23 mouse cellular contexts compared by ENCODE assay signal in the genomic region with DNA sequence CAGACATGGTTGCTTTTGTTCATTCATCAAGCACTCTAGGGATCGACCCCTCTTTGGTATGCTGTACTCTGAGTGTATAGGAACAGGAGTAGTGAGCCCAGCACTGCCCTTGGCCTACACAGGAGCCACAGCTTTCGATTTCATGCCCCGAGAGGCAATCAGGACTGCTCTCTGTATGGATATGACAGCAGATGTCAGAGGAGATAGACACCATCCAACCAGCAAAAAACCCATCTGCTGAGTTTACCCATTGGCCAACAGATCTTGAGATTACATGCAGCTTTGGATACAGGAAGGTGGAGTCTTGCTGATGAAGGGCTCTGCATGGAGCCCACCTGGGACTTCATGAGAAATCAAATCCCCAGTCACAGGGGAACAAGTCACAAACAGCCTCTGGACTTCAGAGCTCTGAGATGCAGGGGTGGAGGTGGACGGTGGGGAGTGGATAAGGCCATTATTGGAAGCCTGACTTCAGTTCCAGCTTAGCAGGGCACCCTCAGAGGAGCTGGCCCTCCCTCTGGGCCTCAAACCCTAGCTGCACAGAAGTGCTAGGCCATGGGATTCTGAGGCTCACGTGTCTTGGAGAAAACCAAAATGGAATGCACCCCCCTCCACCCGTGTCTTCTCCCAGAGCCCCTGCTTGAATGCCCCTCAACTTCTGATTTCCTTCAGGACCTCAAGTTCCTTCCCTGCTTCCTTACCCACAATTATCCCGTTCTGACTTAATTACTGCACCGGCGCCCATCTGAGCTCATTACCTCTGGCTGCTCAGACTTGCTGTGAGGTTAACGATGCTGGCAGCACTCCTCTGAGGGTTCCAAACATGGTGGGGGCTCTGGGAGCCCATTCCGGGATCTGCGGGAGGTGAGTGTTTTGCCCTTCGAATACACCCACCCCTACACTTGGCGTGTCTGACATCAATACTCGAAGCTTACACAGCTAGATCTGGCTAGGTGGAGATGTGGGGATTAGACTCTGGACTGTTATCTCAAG. TPM values are rescaled to one million over a fixed set of nuclear protein-coding genes. Genes with fewer than 3 reads are reported as not detected.
A peak's percentile ranks its signal among the peaks of the same experiment; 100 is the strongest.
DNase-seq lines count a peak whose midpoint lies in the region; ATAC-seq and TF ChIP-seq lines count a peak whose summit lies in the region.
"Had no signal": no experiment of that assay in that cellular context is flagged by ENCODE, and none has a peak within 500 bp of the region (broad histone marks: within the 10 kb centered on the region; RNA-seq: fewer than 3 reads in every experiment).

No protein-coding gene starts in this region.

- intact Hi-C loops in left cerebral cortex, postnatal 4 days (cut with DNase I): no loop called here

- no peak for TF ChIP-seq POLR2A in kidney, adult 2 months (IDR thresholded peaks at IDR 0.05; ENCODE audit: low read depth, low read length)

- no peak overlapping the region for H3K27ac ChIP-seq in neural tube, embryonic 14.5 days (ENCODE audit: low read depth, low read length)
- H3K27ac ChIP-seq in kidney, adult 2 months (ENCODE audit: insufficient read depth, low read depth, low read length): no peak overlapping the region
- H3K27ac ChIP-seq: macrophage; neural tube, embryonic 12.5 days; stomach, postnatal 0 days had no signal

- DNase-seq in left cerebral cortex, postnatal 4 days: peak; percentile 79
- no peak for DNase-seq in left cerebral cortex, adult 11 months (ENCODE audit: low spot score)
- DNase-seq in cerebellum, adult 18-20 months: peak; percentile 56 to 65
- DNase-seq in cerebellum, postnatal 25 days: peak; percentile 54 to 56
- no peak for DNase-seq in kidney, adult 2 months
- no peak for DNase-seq in spleen, postnatal 4 days (ENCODE audit: low spot score in 2 of 2)
- DNase-seq: adrenal gland, adult 2 months; heart, postnatal 14 days; kidney, postnatal 25 days; lung, embryonic 14.5 days; thymus, postnatal 36 days had no signal

- no peak for TF ChIP-seq CTCF in kidney, adult 2 months (conservative IDR thresholded peaks at IDR 0.05; ENCODE audit: insufficient read depth, insufficient read length, low read depth, low read length)

- no peak overlapping the region for H3K9ac ChIP-seq in neural tube, embryonic 14.5 days (replicated peaks; ENCODE audit: low read depth, low read length)
- H3K9ac ChIP-seq: lung, embryonic 14.5 days; neural tube, embryonic 12.5 days had no signal

- H3K4me3 ChIP-seq in neural tube, embryonic 14.5 days (ENCODE audit: low read depth, low read length): no peak overlapping the region
- no peak overlapping the region for H3K4me3 ChIP-seq in kidney, adult 2 months (ENCODE audit: insufficient read depth, low read depth, low read length)
- H3K4me3 ChIP-seq: neural tube, embryonic 12.5 days had no signal

- H3K4me2 ChIP-seq in neural tube, embryonic 14.5 days (ENCODE audit: low read depth, low read length): no peak overlapping the region
- H3K4me2 ChIP-seq: liver, embryonic 11.5 days; lung, embryonic 14.5 days; neural tube, embryonic 12.5 days had no signal

- H3K27me3 ChIP-seq in neural tube, embryonic 14.5 days (ENCODE audit: control insufficient read depth, insufficient read depth, low read length): no peaks in the 10 kb centered on the region
- H3K27me3 ChIP-seq in kidney, adult 2 months (replicated peaks; ENCODE audit: control insufficient read depth, insufficient read depth, low read length): no peaks in the 10 kb centered on the region
- H3K27me3 ChIP-seq: neural tube, embryonic 12.5 days had no signal

- ATAC-seq in neural tube, embryonic 14.5 days (ENCODE audit: low read depth): peak; percentile 61
- ATAC-seq in erythroblast, adult 5-6 weeks (replicated peaks; ENCODE audit: low FRiP score, poor library complexity, severe bottlenecking): no peak
- ATAC-seq: intestine, postnatal 0 days; midbrain, embryonic 16.5 days had no signal

- H3K9me3 ChIP-seq in neural tube, embryonic 14.5 days (ENCODE audit: control insufficient read depth, low read length): no peaks in the 10 kb centered on the region
- H3K9me3 ChIP-seq: G1E; neural tube, embryonic 12.5 days had no signal

- WGBS in neural tube, embryonic 14.5 days: 47% methylated on average over 15 of the region's 15 CpGs
- WGBS in kidney, adult 2 months: 66% methylated on average over 15 of the region's 15 CpGs

- peaks cover 7% of the 10 kb centered on the region; the same call in 1 of the 2 replicates for H3K4me1 ChIP-seq in neural tube, embryonic 14.5 days (ENCODE audit: control insufficient read depth, insufficient read depth, low read length)
- H3K4me1 ChIP-seq in kidney, adult 2 months (ENCODE audit: control insufficient read depth, insufficient read depth, low read length): no peaks in the 10 kb centered on the region
- H3K4me1 ChIP-seq: neural tube, embryonic 12.5 days had no signal

- H3K36me3 ChIP-seq in neural tube, embryonic 14.5 days (ENCODE audit: control insufficient read depth, insufficient read depth, low read length): no peaks in the 10 kb centered on the region
- H3K36me3 ChIP-seq in kidney, adult 2 months (ENCODE audit: control insufficient read depth, insufficient read depth, low read length): no peaks in the 10 kb centered on the region
- H3K36me3 ChIP-seq: G1E; neural tube, embryonic 12.5 days had no signal

RNA-seq across cellular contexts. Expression of a gene that starts 37.3 kb away (rescaled TPM):
- under 1 TPM in 1 of 2 experiments, not detected in 1; 0.24 TPM for total RNA-seq in left cerebral cortex, postnatal 4 days (2021)
- 0.37 TPM in 1 of 2 replicates, not detected in the other for polyA plus RNA-seq in neural tube, embryonic 14.5 days (2014; fragmentation: Nextera tagmentation; extraction: Ambion mirVana)
- polyA plus RNA-seq in kidney, adult 2 months (2012; rRNA removed): not detected in 2 replicates
- total RNA-seq in erythroblast, adult 5-6 weeks (2015; ENCODE audit: low replicate concordance): not detected in 2 replicates
- not detected in 2 replicates for total RNA-seq in erythroblast, adult 5-6 weeks (2017; ENCODE audit: low replicate concordance)
- total RNA-seq: adrenal gland, adult 2 months; layer of hippocampus, postnatal 10 days; left cerebral cortex, postnatal 25 days had no signal
- polyA plus RNA-seq: adrenal gland, adult 2 months; G1E; liver, embryonic 11.5 days; lung, embryonic 14.5 days; macrophage; neural tube, embryonic 12.5 days; spleen, adult 2 months had no signal

RNA-seq across cellular contexts. Expression of a gene that starts 41.8 kb away (rescaled TPM):
- 10 to 100 TPM; 11.5 TPM for total RNA-seq in left cerebral cortex, postnatal 4 days (2021)
- 8.7 and 9.4 TPM in 2 replicates for polyA plus RNA-seq in neural tube, embryonic 14.5 days (2014; fragmentation: Nextera tagmentation; extraction: Ambion mirVana)
- 9.5 and 13.1 TPM in 2 replicates for polyA plus RNA-seq in kidney, adult 2 months (2012; rRNA removed)
- not detected in 2 replicates for total RNA-seq in erythroblast, adult 5-6 weeks (2015; ENCODE audit: low replicate concordance)
- 1.1 TPM in 1 of 2 replicates, not detected in the other for total RNA-seq in erythroblast, adult 5-6 weeks (2017; ENCODE audit: low replicate concordance)
- total RNA-seq: G1E had no signal
- polyA plus RNA-seq: G1E had no signal

Comparison
In these comparisons a context has a peak if more than half of its experiments do, and no peak if none do; other contexts are left out.
1. DNase-seq: peak in left cerebral cortex, postnatal 4 days (single experiment), cerebellum, adult 18-20 months (2 of 2) and cerebellum, postnatal 25 days (2 of 2); none in left cerebral cortex, adult 11 months (single experiment), kidney, adult 2 months (single experiment) and spleen, postnatal 4 days (0 of 2).
2. RNA of a gene that starts 41.8 kb away (total RNA-seq): 11.5 TPM in left cerebral cortex, postnatal 4 days; 1.1 TPM in erythroblast, adult 5-6 weeks; every median in the first group is over 4 times any median in the second.